Mouse (Mus musculus): ENCODE measurements around the gene Mgst2.

- TF ChIP-seq CTCF (conservative IDR thresholded peaks at IDR 0.05 in 1 of 2, IDR thresholded peaks at IDR 0.05 in 1 of 2; ENCODE audit: low read depth in 2 of 2, low read length in 2 of 2) (no peak), POLR2A (IDR thresholded peaks at IDR 0.05; ENCODE audit: low read depth, low read length) (no peak), JUND (conservative IDR thresholded peaks at IDR 0.05; ENCODE audit: low read depth, low read length) (no peak), NRF1 (IDR thresholded peaks at IDR 0.05; ENCODE audit: low read depth, low read length) (no peak), RCOR1 (conservative IDR thresholded peaks at IDR 0.05; ENCODE audit: low read depth, low read length) (no peak), ELF1 (IDR thresholded peaks at IDR 0.05; ENCODE audit: low read depth, low read length) (no peak), CHD1 (IDR thresholded peaks at IDR 0.05; ENCODE audit: low read depth, low read length) (no peak), EP300 (IDR thresholded peaks at IDR 0.05; ENCODE audit: low read length) (no peak), USF2 (conservative IDR thresholded peaks at IDR 0.05; ENCODE audit: low read depth, low read length) (no peak), MAFK (IDR thresholded peaks at IDR 0.05; ENCODE audit: insufficient replicate concordance, low read length) (no peak), MYC (IDR thresholded peaks at IDR 0.05; ENCODE audit: low read depth, low read length) (no peak), TBP (conservative IDR thresholded peaks at IDR 0.05; ENCODE audit: low read depth, low read length) (no peak), MXI1 (IDR thresholded peaks at IDR 0.05; ENCODE audit: low read depth, low read length) (no peak)
These were observed 48.2 kb downstream of the Mgst2 start for GRCm38 (mm10) chr3:51708375-51708745.
